Mouse (Mus musculus): ENCODE measurements at regions not wholly inside any gene's neighbourhood (a gene's known extent, or its start where the extent isn't known, plus 50 kb on each side); places are given as distances from the start of the nearest gene placed in this dataset.
A peak's percentile ranks its signal among the peaks of the same experiment; 100 is the strongest.

DNA sequence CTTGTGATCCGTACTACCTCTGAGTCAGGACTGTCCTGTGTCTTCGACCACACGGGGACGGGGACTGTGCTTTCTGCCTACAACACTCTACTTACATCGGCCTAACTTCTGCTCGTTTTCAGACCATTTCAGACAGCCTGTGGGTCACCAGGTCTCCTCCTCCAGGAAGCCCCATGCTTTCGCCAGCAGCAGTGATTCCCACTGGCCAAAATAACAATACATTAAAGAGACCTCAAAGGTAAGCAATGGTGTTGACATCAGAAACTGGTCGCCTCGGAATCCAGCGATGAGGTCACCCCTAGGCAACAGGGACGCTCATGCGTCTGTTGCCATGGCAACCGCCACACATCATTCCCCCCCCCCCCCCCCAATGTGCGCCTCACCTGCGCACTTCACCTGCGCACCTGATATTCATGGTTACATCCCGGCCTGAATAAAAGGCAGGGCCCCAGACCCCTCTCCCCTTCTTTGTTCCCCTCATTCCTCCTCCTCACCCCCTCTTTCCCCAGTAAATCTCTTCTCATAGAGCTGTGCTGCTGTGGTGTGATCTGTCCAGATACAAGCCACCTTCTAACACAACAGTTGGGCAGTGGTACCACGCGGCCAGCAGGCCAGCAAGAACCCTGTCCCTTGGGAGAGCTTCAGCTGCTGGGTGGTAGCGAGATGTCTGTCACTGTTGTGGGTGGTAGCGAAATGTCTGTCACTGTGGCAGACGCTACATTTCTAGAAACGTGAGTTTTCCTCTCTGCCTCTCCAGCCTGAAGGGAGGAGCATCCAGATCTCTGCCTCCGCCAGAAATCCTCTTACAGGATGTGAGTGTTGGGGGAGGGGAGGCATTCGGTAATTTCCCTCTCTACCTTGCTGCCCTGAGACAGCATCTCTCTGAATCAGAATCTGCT, 145.0 kb downstream of the Setd4 start:
- DNase-seq (ENCODE audit: low read depth in 1 of 2, low spot score in 2 of 2), result no peak

DNA sequence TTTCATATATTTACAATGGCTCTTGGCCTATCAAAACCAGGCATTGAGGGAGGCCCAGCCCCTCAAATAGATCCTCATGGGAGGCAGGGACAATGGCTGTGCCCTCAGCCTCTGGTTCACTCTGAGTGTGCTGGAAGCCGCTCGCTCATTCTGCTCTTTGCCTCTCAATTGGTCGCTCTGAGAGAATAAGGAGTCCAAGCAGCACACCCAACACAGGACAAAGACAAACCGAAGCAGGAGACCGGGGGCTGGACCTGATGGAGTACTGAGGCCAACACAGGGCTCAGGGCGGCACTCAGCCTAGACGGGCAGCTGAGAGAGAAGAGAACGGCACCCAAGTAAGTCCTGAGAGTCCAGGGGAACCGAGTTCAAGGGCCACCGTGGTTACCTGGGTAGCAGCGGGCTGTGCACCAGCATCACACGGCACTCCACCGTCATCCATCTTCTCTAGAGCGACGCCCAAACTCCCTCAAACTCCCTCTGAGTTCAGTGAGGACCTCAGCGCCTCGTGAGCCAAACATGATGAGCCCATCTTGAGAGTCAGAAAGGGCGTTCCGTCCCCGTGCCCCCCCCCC, 145.8 kb downstream of the Setd4 start:
- DNase-seq (ENCODE audit: low read depth in 1 of 2, low spot score in 2 of 2), result no peak

DNA sequence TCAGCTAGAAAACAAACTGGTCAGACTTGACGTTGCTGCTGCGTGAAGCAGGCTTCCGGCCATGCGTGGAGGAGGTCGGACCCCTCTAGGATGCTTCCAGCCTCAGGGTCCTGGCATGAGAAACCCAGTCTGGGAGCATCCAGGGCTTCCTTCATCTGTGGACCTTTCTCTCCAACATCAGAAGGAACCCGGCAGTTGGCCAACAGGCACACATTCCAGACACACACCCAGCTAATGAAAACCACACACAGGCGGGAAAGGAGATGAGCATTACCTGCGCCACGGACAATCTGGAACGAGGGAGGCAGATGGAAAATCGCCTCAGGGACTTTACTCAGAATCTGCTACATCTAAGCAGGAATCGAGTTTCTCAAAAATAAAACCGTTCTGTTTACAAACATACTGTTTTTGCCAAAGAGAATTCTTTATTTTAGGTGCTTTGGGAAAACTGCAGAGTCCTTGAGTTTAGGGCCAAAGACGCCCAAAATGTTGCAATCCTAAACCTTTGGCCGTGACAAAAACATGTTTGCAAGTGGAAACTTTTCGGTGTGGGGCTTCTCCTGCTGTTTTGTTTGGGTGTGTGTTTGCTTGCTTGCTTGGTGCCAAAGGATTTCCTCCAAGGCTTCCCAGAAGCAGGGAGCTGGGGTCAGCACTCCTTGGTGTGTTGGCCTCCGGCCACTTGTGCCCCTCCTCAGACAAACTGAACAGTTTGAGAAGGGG, 147.0 kb downstream of the Setd4 start:
- no peak for DNase-seq (ENCODE audit: low read depth in 1 of 2, low spot score in 2 of 2)

DNA sequence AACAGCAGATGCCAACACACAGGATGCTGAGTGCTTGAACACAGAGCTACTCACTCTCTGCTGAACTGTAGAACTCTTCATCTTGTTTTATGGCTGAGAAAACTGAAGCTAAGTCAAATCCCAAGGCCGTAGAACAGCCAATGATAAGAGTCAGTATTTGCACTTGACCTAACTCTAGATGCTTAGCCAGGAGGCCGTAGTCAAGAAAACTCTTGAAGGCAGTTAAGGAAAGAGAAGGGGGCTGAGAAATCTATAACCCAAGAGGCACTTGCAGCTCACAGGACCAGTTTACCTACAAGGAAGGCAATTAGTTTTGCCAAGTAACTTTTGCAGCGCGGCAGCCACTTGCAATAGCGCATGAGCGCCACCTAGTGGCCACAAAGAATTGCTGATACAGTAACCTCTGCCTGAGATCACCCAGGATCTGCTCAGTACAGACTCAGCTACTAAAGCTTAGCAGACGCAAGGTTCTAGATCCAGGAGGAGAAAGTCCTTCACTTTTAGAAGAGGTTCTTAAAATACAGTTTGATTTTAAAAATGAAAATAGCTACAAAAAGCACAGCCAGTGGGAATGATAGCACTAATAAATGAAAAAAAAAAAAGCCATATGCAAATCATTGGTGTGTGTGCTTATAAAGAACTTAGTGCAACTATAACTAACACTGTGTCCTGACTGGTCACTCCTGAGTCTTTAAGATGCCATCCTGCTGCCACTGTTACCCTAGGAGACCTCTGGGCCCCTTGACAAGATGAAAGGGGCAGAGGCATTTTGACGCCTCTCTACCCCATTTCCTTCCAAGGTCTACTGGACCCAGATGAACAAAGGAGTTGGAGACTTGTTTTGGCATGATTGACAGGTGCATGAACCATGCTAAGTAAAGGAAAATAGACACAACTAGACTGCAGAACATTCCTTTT, 149.5 kb downstream of the Setd4 start:
- DNase-seq (ENCODE audit: low read depth in 1 of 2, low spot score in 2 of 2), result peak in 1 of 2 experiments; percentile 51

DNA sequence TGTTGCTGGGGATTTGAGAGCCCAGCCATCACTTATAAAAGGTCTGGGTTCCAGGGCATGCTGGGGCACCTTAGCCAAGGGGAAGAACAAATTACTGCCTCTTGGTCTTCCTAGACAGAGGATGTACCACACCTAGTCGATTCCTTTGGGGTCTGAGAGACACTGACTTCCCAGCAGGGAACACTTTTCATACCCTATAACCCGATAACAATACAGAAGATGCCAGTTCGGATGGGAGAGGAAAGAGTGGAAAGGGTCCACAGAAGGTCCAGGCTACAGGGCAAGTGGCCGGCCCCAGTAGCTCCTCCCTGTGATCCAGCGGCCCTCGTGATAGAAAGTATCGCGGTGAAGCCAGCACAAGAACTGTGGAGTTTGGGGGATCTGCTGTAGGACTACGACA, 150.8 kb downstream of the Setd4 start:
- DNase-seq (ENCODE audit: low read depth in 1 of 2, low spot score in 2 of 2), result no peak

DNA sequence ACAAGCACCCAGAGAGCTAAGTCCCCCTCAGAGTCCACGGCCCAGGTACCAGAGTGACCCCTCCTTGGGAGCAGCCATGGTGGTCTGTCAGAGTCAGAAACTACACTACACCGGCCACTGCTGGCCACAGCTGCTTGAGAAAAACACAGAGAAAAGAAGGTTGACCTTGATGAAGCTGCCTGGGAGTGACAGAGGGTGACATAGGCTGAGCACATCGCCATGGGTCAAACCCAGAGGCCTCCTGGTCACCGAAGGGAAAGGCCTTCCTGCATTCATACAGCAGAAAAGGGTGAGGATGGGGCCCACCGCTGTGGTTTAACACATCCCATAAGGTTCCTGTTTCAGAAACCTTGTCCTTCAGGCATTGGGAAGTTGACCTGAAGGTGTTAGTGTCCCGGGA, 153.0 kb downstream of the Setd4 start:
- no peak for DNase-seq (ENCODE audit: low read depth in 1 of 2, low spot score in 2 of 2)

DNA sequence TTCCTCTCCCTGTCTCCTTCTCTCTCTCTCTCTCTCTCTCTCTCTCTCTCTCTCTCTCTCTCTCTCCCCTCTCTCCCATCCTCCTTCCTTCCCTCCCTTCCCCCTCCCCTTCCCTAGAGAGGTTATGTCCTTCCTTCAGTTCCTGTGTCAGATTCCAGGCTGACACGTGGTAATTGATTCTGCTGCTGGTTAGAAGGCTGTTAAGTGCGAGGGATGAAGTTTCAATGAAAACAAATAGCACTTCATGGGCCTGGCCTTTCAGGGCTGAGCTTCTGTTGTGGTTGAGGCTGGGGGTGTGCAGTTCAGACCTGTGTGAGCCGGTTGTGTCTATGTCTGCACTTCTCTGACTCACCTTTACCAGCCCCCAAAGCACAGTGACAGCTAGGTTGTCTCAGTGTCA, 153.9 kb downstream of the Setd4 start:
- no peak for DNase-seq (ENCODE audit: low read depth in 1 of 2, low spot score in 2 of 2)

DNA sequence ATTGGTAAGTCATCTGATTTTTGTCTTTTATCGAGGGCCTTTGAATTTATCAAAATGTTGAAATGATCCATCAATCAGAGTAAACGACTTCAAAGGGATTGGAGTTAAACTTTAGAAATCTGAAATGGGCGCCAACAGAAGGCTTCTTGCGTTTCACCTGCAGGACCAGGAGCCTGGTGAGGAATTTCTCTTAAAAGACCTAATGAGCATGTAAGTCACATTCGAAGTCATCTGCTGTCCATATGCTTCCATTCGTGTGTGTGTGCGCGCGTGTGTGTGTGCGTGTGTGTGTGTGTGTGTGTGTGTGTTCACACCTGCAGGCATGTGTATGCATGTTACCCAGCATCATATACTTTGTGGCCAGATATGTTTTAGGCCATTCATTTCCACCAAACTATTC, 155.7 kb downstream of the Setd4 start:
- no peak for DNase-seq (ENCODE audit: low read depth in 1 of 2, low spot score in 2 of 2)

DNA sequence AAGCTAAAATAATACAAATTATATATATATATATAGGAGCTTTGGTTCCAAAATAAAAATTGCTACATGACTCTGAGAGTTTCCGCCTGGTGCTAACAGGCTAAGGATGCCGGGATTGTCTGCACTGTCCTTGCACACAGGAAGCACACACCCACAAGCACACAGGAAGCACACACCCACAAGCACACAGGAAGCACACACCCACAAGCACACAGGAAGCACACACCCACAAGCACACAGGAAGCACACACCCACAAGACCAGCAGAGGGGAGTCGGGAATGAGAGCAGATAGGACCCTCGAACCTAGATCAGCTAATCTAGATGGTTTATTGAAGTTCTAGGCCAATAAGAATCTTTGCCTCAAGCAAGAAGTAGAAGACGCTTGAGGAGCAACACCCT, 156.9 kb downstream of the Setd4 start:
- DNase-seq (ENCODE audit: low read depth in 1 of 2, low spot score in 2 of 2), result no peak

DNA sequence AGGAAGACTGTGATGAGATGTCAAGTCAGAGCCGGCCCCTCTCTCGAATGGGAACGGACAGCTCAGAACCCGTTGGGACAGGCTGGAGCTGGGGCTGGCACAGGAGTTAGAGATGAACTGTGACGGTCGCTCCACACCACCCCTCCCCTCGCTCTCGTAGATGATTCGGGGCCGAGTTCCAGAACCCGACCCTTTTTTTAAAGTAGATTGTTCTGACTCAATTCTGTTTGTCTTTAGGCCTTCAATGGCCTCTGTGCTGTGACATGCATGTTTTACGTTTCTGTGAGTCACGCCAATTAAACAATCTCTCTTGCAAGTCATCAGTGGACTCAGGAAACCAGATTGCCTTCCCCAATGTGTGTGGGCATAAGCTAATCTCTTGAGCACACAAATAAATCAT, 157.7 kb downstream of the Setd4 start:
- no peak for DNase-seq (ENCODE audit: low read depth in 1 of 2, low spot score in 2 of 2)

DNA sequence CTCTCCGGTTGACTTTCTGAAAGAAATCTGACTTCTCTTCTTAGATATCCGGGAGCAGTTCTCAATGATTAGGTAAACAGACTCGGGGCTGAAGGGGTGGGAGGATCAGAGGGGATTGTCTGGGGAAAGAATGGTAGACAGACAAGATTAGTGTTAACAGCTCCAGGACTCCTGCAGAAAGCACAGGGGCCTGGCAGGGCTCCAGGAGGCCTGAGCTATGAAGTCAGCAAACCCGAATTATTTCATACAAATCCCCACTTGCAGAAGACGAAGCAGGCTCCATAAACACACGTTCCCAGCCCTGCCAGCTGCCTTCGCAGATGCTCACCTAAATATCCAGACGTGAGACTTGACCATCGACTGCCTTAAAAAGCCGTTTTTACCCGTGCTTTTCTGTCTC, 161.0 kb downstream of the Setd4 start:
- DNase-seq (ENCODE audit: low read depth in 1 of 2, low spot score in 2 of 2), result no peak

DNA sequence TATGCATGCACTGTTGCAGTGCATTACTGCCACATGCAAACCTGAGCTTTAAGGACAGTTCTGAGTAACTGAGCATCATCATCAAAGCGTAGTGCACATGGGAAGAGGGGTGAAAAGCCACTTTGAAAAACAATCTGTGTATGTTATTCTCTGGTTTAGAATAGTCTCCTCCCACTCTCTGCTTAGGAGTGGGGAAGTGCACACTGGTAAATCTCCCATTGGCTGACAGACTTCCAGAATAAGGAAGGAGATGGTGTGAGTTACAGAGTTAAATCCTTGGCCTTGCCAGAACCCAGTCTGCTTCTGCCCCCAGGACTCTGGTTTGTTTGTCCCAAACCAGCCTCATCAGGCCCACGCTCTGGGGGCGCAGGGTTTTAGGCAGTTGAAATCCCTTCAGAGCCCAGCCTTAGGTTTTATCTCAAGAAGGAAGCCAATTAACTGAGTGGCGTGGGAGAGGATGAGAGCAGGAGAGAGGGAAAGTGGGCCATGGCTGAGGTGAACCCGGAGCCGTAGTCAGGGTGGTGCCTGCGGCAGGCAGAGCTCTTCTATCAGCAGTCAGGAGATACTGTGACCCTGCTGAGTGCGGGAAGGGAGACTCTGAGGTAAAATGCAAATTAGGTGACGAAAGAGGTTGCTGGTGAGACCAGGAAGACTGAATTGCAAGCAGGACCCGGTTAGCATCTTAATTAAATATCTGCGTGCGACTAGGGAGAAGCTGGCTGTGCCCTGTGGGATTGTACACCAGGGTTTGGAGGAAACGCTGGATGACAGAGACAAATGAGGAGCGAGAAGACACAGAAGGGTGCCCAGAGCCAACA, 166.0 kb downstream of the Setd4 start:
- no peak for DNase-seq (ENCODE audit: low read depth in 1 of 2, low spot score in 2 of 2)

DNA sequence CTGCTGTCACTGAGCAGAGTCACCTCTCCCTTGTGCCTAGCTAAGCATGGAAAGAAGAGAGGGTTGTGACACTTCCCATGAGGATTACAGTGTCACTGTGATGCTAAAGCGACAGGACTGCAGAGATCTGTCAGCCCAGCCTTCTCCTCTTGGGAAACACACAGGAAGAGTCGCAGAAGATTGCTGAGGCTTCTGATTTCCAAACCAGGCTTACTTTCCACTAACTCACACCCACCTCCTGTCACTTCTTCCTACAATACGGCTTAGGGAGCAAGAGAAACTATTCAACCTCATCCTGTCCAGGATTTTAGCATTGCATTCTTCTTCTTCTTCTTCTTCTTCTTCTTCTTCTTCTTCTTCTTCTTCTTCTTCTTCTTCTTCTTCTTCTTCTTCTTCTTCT, 167.1 kb downstream of the Setd4 start:
- no peak for DNase-seq (ENCODE audit: low read depth in 1 of 2, low spot score in 2 of 2)

DNA sequence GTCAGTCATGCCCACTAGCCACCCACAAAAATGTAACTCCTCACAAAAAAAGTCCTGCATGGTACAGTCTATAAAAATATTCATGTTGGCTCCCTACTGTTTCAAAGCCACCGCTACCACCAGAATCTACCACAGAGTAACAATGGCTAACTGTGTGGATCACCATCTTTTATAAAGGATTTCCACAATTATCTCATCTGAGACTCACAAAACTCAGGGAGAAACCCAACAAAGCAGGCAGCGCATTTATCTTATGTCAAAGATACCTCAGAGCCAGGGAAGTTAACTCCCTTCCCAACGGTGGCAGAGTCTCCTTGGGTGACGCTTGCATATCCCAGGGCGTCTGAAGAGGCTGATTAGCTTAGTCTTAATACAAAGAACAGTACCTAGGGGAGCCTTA, 172.5 kb downstream of the Setd4 start:
- no peak for DNase-seq (ENCODE audit: low read depth in 1 of 2, low spot score in 2 of 2)

DNA sequence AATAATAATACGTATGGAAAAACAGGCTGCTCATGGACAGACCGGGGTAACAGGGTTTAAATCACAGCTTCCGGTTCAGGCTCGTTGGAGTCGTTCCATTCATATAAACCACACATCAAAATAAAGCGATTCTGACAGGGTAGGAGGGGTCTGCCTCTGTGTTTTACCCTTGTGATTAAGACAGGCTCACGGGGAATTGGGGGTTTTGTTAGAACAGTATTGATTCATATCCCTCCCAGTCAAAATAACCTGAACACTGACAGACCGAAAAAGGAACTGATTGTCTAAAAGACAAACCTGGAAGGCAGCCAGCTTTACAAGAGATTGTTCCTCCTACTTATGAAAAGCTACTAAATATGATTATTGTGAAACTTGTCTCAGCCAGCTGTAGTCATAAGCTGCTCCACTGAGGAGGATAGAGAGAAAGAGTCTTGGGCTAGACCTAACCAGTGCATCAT, 174.5 kb downstream of the Setd4 start:
- no peak for DNase-seq (ENCODE audit: low read depth in 1 of 2, low spot score in 2 of 2)

DNA sequence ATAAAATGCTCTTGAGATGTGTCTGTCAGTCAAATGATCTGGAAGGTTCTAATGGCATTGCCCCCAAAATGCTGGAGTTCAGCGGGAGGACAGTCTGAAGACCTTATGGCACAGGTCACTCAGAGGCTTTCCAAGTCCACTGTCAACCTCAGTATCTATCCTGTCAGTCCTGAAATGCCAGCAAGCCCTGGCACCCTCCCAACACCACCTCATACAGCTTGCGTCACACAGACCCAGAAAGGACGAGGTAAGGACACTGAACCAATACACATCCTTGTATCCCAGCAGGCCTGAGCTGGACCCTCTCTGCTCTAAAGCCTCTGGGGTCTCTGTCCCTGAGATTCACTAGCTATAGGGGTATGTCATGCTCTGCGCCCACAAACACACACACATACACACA, 176.6 kb downstream of the Setd4 start:
- DNase-seq (ENCODE audit: low read depth in 1 of 2, low spot score in 2 of 2), result no peak

DNA sequence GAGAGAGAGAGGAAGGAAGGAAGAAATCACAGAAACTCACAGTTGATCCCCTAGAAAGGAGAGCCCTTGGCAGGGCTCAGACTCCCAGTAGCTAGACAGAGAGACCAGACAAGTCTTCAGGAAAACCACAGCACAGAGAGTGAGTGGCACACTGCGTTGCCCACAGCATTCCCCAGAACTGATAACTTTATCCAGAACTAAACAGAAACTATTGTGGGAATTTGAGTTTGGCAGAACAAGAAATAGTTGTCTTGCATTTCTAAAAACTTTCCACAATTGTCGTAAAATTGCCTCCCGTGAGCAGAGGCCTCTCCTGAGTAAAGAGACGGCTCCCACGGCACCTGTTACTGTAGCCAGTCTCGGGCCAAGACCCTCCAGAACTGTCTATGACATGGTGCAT, 178.1 kb downstream of the Setd4 start:
- no peak for DNase-seq (ENCODE audit: low read depth in 1 of 2, low spot score in 2 of 2)

DNA sequence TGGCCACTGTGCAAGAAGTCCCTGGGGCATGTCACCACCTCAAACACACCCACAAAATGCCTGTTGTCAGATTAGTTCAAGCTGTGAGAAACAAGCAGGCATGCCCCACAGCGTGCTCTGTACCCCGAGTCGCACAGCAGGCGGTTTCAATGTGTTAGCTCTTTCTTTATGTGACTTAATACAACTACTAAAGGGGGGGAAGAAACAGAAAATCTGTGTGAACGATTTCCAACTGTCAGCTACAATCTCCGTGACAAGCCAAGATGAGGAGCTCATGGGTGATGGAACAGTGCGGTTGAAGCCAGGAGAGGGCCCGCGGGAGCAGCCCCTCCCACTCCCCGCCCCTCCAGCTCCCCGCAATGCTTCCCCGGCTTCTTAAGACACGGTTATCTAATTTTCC, 180.7 kb downstream of the Setd4 start:
- no peak for DNase-seq (ENCODE audit: low read depth in 1 of 2, low spot score in 2 of 2)

DNA sequence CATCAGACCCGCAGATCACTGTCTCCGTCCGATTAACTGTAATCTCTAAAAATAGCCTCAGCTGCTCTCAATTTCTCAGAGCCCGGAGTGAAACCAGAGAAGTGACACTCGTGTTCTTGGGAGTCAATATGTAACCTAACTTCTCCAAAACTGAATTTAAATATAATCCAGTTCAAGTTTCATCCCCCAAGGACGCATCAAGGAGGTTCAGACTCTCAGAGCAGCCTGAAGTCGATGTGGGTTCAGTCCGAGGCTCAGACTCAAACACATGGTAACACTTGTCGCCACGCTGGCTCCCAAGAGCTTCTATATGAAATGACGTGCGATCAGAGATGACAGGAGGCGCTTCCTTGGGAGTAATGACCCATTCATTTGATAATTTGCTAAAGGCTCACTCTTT, 181.6 kb downstream of the Setd4 start:
- DNase-seq (ENCODE audit: low read depth in 1 of 2, low spot score in 2 of 2), result no peak

DNA sequence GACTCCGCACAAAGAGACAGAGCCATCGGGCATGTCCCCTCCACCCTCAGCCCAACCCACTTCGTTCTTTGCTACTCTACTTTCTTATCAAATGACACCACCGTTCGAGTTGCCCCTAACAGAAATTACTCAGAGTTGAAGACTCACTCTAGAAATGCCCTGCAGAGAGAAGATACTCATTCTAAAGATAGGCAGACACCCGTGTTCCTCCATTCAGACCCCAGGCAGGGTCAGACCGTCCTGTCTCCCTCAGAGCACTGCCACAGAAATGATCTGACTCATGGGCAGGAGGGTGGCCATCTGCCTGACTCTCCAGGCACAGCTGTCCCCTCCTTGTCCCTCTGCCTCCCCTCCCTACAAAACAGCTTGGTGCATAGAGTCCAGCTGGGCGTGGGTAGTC, 185.6 kb downstream of the Setd4 start:
- DNase-seq (ENCODE audit: low read depth in 1 of 2, low spot score in 2 of 2), result no peak

All from monocyte, adult 2 months (primary cell).